Mouse (Mus musculus): ENCODE measurements around the gene Entpd8. TPM values are rescaled to one million over a fixed set of nuclear protein-coding genes. Genes with fewer than 3 reads are reported as not detected.

The Entpd8 gene
- not detected in 2 replicates for polyA plus RNA-seq (2016; fragmentation: Nextera tagmentation; extraction: Ambion mirVana)

DNA sequence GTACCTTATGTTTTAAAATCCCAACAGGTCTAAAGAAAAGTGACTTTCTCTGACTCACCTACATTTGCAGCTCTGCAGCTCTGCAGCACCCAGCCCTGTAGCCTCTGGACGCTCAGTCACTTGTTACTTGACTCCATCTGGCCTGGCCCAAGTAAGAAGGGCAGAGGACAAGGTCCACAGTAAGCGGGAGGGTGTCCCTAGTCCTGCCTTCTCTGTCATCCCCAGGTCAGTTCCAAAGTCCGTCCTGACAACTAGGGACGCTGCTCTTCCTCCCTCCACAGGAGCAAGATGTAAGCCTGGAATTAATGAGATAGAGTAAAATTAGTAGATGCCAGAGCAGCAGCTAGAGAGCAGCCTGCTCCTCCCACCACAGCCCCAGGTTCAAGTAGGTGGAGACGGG, at the start of gene Entpd8:
Gene Entpd8, plus strand, starts transcription at position 229 of the 400 bp plus-strand sequence.
- H3K4me1 ChIP-seq (replicated peaks), result no peaks in the 10 kb centered on the region
- no peak within 1 kb of the TSS for H3K4me2 ChIP-seq
- peaks cover 32% of the 10 kb centered on the region for H3K27me3 ChIP-seq (replicated peaks)
- 54% methylated on average over 5 of the region's 5 CpGs for WGBS
- H3K27ac ChIP-seq (ENCODE audit: poor library complexity, severe bottlenecking), result no peak within 1 kb of the TSS
- no peak within 1 kb of the TSS for H3K9ac ChIP-seq
- H3K9me3 ChIP-seq (replicated peaks), result no peaks in the 10 kb centered on the region
- no peak within 1 kb of the TSS for H3K4me3 ChIP-seq
- no peak for ATAC-seq (ENCODE audit: insufficient number of reproducible peaks, low FRiP score)
- no peaks in the 10 kb centered on the region for H3K36me3 ChIP-seq

DNA sequence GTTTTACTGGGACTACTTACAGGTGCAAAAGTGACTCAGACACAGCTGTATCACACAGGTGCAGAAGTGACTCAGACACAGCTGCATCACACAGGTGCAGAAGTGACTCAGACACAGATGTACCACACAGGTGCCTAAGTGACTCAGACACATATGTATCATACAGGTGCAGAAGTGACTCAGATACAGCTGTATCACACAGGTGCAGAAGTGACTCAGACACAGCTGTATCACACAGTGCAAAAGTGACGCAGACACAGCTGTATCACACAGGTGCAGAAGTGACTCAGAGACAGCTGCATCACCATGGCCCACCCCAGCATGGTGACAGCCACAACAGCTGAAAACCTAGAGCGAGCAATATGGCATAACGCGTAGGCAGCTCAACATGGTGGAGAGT, 45.1 kb upstream of the Entpd8 start:
- Histone ChIP-seq H3K9ac (no peak overlapping the region), H3K27ac (ENCODE audit: poor library complexity, severe bottlenecking) (no peak overlapping the region), H3K27me3 (replicated peaks) (no peaks in the 10 kb centered on the region), H3K4me3 (no peak overlapping the region), H3K9me3 (replicated peaks) (no peaks in the 10 kb centered on the region), H3K4me1 (replicated peaks) (no peaks in the 10 kb centered on the region), H3K36me3 (peaks cover 6% of the 10 kb centered on the region; the same call in 1 of the 2 replicates), H3K4me2 (no peak overlapping the region)
- no peak for ATAC-seq (ENCODE audit: insufficient number of reproducible peaks, low FRiP score)
- WGBS, result 97% methylated on average over 4 of the region's 4 CpGs

DNA sequence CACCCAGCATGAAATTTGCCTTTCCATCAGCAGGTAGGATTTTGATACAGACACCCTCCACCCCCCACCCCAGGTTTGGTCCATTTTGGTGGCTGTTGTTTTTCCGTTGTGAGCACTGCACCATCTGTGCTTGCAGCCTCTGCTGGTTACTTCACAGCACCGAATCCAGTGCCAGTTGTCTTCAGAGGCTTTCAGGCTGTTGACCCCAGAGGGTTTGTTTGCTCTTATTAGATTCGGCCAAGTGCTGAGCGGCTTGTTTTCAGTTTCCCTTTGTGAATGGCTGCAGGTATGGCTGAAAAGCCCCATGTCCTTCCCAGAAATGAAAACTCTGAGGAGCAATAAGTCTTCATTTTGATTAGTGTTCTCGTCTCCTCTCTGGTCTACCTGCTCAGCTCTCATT, 40.0 kb upstream of the Entpd8 start:
- Histone ChIP-seq H3K36me3 (peaks cover 6% of the 10 kb centered on the region), H3K27me3 (replicated peaks) (no peaks in the 10 kb centered on the region), H3K4me3 (no peak overlapping the region), H3K9ac (no peak overlapping the region), H3K27ac (ENCODE audit: poor library complexity, severe bottlenecking) (no peak overlapping the region), H3K4me2 (no peak overlapping the region), H3K9me3 (replicated peaks) (no peaks in the 10 kb centered on the region), H3K4me1 (replicated peaks) (no peaks in the 10 kb centered on the region)
- 72% methylated on average over 5 of the region's 5 CpGs for WGBS
- no peak for ATAC-seq (ENCODE audit: insufficient number of reproducible peaks, low FRiP score)

DNA sequence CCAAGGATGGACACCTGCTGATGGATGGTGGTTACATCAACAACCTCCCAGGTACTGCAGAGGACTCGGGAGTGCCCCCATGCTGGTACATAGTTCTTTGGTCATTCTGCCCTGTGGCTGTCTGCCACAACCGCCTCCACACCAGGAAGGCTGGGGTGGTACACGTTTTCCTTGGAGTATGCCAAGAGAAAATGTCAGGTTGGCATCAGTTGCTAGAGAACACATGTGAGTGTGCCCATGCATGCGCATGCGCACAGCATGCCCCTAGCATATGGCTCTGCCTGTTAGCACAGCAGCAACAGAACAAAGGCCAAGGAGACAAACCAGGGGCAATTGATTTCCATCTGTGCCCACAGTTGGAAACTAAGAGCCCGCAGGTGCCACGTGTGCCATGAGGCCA, 29.2 kb upstream of the Entpd8 start:
- no peak for ATAC-seq (ENCODE audit: insufficient number of reproducible peaks, low FRiP score)
- no peak overlapping the region for H3K4me2 ChIP-seq
- H3K36me3 ChIP-seq, result peaks cover 8% of the 10 kb centered on the region; the same call in 1 of the 2 replicates
- 86% methylated on average over 7 of the region's 7 CpGs for WGBS
- H3K9me3 ChIP-seq (replicated peaks), result no peaks in the 10 kb centered on the region
- no peak overlapping the region for H3K4me3 ChIP-seq
- H3K27ac ChIP-seq (ENCODE audit: poor library complexity, severe bottlenecking), result no peak overlapping the region
- peaks cover 10% of the 10 kb centered on the region for H3K4me1 ChIP-seq (replicated peaks)
- no peak overlapping the region for H3K9ac ChIP-seq
- no peaks in the 10 kb centered on the region for H3K27me3 ChIP-seq (replicated peaks)

DNA sequence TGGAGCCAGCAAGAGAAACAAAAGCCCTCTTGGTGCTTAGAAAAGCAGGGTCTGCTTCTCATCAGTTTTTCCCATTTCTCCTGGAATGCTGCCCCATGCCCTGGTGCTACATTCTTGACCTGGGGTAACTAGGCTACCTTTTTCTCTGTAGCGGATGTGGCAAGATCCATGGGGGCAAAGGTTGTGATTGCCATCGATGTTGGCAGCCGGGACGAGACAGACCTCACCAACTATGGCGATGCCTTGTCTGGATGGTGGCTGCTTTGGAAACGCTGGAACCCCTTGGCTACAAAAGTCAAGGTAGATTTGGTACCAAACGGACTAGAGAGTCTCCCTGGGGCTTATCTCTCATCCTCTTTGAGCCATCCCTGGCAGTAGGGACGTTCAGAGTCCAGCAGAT, 28.7 kb upstream of the Entpd8 start:
- no peak for ATAC-seq (ENCODE audit: insufficient number of reproducible peaks, low FRiP score)
- Histone ChIP-seq H3K4me2 (no peak overlapping the region), H3K4me1 (replicated peaks) (peaks cover 10% of the 10 kb centered on the region), H3K9me3 (replicated peaks) (no peaks in the 10 kb centered on the region), H3K36me3 (peaks cover 12% of the 10 kb centered on the region), H3K27me3 (replicated peaks) (no peaks in the 10 kb centered on the region), H3K4me3 (no peak overlapping the region), H3K9ac (no peak overlapping the region), H3K27ac (ENCODE audit: poor library complexity, severe bottlenecking) (no peak overlapping the region)
- WGBS, result 84% methylated on average over 8 of the region's 8 CpGs

DNA sequence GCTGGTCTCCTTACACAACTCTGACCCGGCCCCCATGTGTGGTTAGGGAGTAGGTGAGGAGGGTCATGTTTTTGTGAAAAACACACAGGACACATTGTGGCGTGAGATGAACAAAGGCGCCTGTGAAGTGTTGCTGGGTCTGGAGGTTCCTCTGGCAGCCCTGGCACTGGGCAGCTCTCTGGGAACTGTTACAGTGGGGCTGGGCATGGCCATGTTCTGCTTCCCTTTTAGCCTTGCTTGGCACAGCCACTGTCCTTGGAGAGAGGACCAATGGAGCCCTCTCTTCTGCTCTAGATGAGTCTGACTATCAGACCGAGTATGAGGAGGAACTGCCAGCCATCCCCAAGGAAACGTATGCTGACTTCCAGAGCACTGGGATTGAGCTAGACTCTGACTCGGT, 27.0 kb upstream of the Entpd8 start:
- no peaks in the 10 kb centered on the region for H3K9me3 ChIP-seq (replicated peaks)
- H3K4me2 ChIP-seq, result no peak overlapping the region
- H3K36me3 ChIP-seq, result peaks cover 24% of the 10 kb centered on the region
- peaks cover 10% of the 10 kb centered on the region for H3K4me1 ChIP-seq (replicated peaks)
- H3K27ac ChIP-seq (ENCODE audit: poor library complexity, severe bottlenecking), result no peak overlapping the region
- no peak overlapping the region for H3K4me3 ChIP-seq
- 82% methylated on average over 6 of the region's 6 CpGs for WGBS
- ATAC-seq (ENCODE audit: insufficient number of reproducible peaks, low FRiP score), result no peak
- no peaks in the 10 kb centered on the region for H3K27me3 ChIP-seq (replicated peaks)
- H3K9ac ChIP-seq, result no peak overlapping the region

DNA sequence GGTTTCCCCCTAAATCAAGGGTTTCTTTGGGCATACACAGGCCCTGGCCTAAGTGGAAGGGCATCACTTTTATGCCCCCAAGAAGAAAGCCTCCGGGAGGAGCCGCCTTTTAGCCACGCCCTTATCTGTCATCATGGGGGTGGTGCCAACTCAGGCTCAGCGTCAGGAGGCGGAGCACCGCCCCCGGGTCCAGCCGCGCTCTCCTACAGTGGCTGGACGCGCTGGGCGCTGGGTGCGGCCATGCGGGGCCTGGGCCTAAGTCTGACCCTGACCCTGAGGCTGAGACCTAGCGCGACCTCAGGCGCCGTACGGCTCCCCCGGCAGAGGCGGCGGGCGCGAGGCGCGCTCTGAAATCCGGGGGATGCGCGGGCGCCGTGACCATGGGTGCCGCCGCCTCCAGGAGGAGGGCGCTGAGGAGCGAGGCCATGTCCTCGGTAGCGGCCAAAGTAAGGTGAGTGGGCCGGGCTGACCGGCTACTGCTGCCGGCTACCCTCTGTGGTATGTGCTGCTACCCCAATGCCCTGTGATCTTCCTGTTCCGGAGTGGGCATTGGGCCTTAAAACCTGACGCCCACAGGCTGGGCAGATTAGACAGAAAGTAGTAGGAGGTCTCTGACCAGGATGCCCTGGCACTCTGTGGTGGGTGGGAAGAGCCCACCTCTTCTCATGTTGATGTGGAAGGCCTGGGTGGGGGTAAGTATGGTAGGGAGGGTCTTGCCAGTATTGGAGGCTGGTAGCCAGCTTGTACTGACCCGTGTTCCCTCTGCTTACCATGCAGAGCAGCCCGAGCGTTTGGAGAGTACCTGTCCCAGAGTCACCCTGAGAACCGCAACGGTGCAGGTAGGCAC, 25.7 kb upstream of the Entpd8 start, which contains the start of gene Nsmf:
Gene Nsmf, plus strand, starts transcription at position 135 of the 847 bp plus-strand sequence.
- peak within 1 kb of the TSS; percentile 81 for H3K9ac ChIP-seq
- H3K27ac ChIP-seq (ENCODE audit: poor library complexity, severe bottlenecking), result peak within 1 kb of the TSS; percentile 22; the same call in 1 of the 2 replicates
- peaks cover 35% of the 10 kb centered on the region for H3K36me3 ChIP-seq
- 5% methylated on average over 47 of the region's 47 CpGs for WGBS
- H3K4me3 ChIP-seq, result peak within 1 kb of the TSS; percentile 83
- ATAC-seq (ENCODE audit: insufficient number of reproducible peaks, low FRiP score), result peak; percentile 90
- H3K27me3 ChIP-seq (replicated peaks), result no peaks in the 10 kb centered on the region
- no peaks in the 10 kb centered on the region for H3K9me3 ChIP-seq (replicated peaks)
- H3K4me1 ChIP-seq (replicated peaks), result peaks cover 10% of the 10 kb centered on the region
- H3K4me2 ChIP-seq, result peak within 1 kb of the TSS; percentile 79

DNA sequence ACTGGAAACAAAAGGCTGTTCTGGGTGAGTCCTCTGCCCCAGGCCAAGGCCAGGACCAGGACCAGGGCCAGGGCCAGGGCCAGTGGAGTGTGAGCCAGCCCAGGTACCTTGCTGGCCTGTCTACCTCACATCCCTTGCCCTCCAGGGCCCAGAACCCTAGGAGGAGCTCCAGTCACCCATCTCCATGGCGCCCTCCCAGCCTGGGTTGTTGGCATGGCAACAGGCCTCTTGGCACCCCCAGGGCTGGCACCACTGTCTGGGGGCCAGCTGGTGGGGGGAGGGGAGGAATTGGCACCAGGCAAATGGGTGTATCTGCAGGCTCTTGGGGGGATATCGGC, 25.1 kb upstream of the Entpd8 start:
- ATAC-seq (ENCODE audit: insufficient number of reproducible peaks, low FRiP score), result no peak
- peak overlapping the region; percentile 79 for H3K4me2 ChIP-seq
- H3K4me3 ChIP-seq, result peak overlapping the region; percentile 83
- no peak overlapping the region for H3K27ac ChIP-seq (ENCODE audit: poor library complexity, severe bottlenecking)
- peak overlapping the region; percentile 81 for H3K9ac ChIP-seq
- WGBS, result 56% methylated on average over 2 of the region's 2 CpGs
- H3K4me1 ChIP-seq (replicated peaks), result peaks cover 10% of the 10 kb centered on the region
- H3K9me3 ChIP-seq (replicated peaks), result no peaks in the 10 kb centered on the region
- H3K27me3 ChIP-seq (replicated peaks), result no peaks in the 10 kb centered on the region
- H3K36me3 ChIP-seq, result peaks cover 41% of the 10 kb centered on the region

DNA sequence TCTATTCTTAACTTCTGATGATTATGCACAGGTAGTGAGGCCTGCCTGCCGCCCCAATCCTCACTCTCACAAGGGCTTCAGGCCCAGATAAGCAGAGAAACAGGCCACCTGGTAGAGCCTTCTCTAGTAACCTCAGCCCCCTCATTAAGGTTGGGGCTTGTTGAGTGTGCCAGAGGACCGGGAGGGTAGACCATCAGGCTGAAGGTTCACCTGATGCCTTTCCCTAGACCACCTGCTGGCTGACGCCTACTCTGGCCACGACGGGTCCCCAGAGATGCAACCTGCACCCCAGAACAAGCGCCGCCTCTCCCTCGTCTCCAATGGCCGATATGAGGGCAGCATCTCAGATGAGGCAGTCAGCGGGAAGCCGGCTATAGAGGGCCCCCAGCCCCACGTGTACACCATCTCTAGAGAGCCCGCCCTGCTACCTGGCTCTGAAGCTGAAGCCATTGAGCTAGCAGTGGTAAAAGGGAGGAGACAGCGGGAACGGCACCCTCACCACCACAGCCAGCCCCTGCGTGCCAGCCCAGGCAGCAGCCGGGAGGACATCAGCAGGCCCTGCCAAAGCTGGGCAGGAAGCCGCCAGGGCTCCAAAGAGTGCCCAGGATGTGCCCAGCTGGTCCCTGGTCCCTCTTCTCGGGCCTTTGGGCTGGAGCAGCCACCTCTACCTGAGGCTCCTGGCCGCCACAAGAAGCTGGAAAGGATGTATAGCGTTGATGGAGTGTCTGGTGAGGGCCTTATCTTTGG, 24.5 kb upstream of the Entpd8 start:
- 88% methylated on average over 21 of the region's 21 CpGs for WGBS
- no peaks in the 10 kb centered on the region for H3K27me3 ChIP-seq (replicated peaks)
- peak overlapping the region; percentile 81 for H3K9ac ChIP-seq
- H3K27ac ChIP-seq (ENCODE audit: poor library complexity, severe bottlenecking), result no peak overlapping the region
- H3K4me1 ChIP-seq (replicated peaks), result peaks cover 10% of the 10 kb centered on the region
- H3K36me3 ChIP-seq, result peaks cover 46% of the 10 kb centered on the region
- no peak overlapping the region; the same call in 1 of the 2 replicates for H3K4me3 ChIP-seq
- no peak for ATAC-seq (ENCODE audit: insufficient number of reproducible peaks, low FRiP score)
- no peaks in the 10 kb centered on the region for H3K9me3 ChIP-seq (replicated peaks)
- peak overlapping the region; percentile 79 for H3K4me2 ChIP-seq

DNA sequence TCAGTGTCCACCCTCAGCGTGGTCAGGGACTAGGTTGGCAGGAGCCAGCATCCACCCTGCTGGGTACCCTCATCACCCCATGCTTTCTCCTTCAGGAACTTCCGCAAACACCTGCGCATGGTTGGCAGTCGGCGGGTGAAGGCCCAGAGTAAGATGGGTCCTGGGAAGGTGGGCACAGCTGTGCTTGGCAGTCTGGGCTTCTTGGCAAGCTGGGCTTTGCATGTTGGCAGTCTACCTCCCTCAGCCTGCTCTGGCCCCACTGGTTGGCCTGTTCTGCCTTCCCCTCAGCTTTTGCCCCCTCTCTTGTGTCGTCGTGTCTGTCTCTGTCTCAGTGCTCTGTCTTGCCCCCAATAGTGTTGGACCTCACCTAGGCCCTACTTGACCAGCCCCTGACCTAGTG, 21.2 kb upstream of the Entpd8 start:
- no peaks in the 10 kb centered on the region for H3K27me3 ChIP-seq (replicated peaks)
- peaks cover 10% of the 10 kb centered on the region for H3K4me1 ChIP-seq (replicated peaks)
- peaks cover 63% of the 10 kb centered on the region for H3K36me3 ChIP-seq
- no peak for ATAC-seq (ENCODE audit: insufficient number of reproducible peaks, low FRiP score)
- H3K27ac ChIP-seq (ENCODE audit: poor library complexity, severe bottlenecking), result no peak overlapping the region
- no peak overlapping the region for H3K4me3 ChIP-seq
- no peak overlapping the region for H3K4me2 ChIP-seq
- WGBS, result 92% methylated on average over 7 of the region's 7 CpGs
- no peaks in the 10 kb centered on the region for H3K9me3 ChIP-seq (replicated peaks)
- H3K9ac ChIP-seq, result no peak overlapping the region

DNA sequence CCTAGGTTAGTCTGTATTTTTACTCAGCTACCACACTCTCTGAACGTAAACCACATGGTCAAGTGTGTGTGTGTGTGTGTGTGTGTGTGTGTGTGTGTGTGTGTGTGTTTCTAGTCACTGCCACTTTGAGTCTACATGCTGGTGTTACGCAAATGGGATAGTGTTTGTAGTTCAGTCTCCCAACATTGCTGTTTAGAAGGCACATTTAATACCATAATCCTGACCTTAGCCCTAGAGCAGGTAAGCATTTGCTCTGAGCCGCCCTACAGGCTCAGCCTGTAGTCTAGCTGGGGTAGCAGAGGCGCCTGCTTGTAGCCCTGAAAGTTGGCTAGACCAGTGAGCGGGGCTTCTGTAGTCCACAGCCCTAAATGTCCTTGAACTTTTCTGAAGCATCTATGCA, 16.6 kb upstream of the Entpd8 start:
- WGBS, result 88% methylated on average over 5 of the region's 5 CpGs
- Histone ChIP-seq H3K4me1 (replicated peaks) (no peaks in the 10 kb centered on the region), H3K4me3 (no peak overlapping the region), H3K9ac (no peak overlapping the region), H3K36me3 (peaks cover 41% of the 10 kb centered on the region), H3K4me2 (no peak overlapping the region), H3K27me3 (replicated peaks) (no peaks in the 10 kb centered on the region), H3K27ac (ENCODE audit: poor library complexity, severe bottlenecking) (no peak overlapping the region), H3K9me3 (replicated peaks) (no peaks in the 10 kb centered on the region)
- no peak for ATAC-seq (ENCODE audit: insufficient number of reproducible peaks, low FRiP score)
